Mouse (Mus musculus) stomach, embryonic 14.5 days (tissue): ENCODE measurements around the gene Iqsec1. TPM values are rescaled to one million over a fixed set of nuclear protein-coding genes. Genes with fewer than 3 reads are reported as not detected.

Experiments
- ATAC-seq: fragments of 200-750 bp; cut with Nextera tagmentation; 2 replicates; pipeline ENCODE4 v1.8.0; 2017; ENCODE audit warnings: low read depth, moderate TSS enrichment; ENCODE audit not compliant: insufficient number of reproducible peaks, insufficient read depth, low FRiP score
- H3K27ac ChIP-seq: fragments of 300-500 bp; sonication (generic); 2 replicates; pipeline ENCODE4 v1.5.1; 2014; ENCODE audit warnings: mild to moderate bottlenecking, low read length, moderate library complexity, mixed read lengths
- H3K27me3 ChIP-seq: fragments of 300-500 bp; sonication (generic); 2 replicates; pipeline ENCODE4 v1.6.1; 2014; ENCODE audit warnings: low read length, control low read depth, mixed read lengths; ENCODE audit not compliant: control insufficient read depth, insufficient read depth
- H3K36me3 ChIP-seq: fragments of 300-500 bp; sonication (generic); 2 replicates; pipeline ENCODE4 v1.6.1; 2014; ENCODE audit warnings: mild to moderate bottlenecking, control low read depth, low read length, moderate library complexity, mixed read lengths; ENCODE audit not compliant: control insufficient read depth, insufficient read depth
- H3K4me1 ChIP-seq: fragments of 300-500 bp; sonication (generic); 2 replicates; pipeline ENCODE4 v1.6.1; 2014; ENCODE audit warnings: low read length, control low read depth, mixed read lengths; ENCODE audit not compliant: control insufficient read depth, insufficient read depth
- H3K4me2 ChIP-seq: fragments of 300-500 bp; sonication (generic); replicated peaks from 2 replicates; pipeline ENCODE4 v1.6.1; 2014; ENCODE audit warnings: low read depth, low read length, control low read depth
- H3K4me3 ChIP-seq: fragments of 300-500 bp; sonication (generic); 2 replicates; pipeline ENCODE4 v1.5.1; 2014; ENCODE audit warnings: low read depth, low read length, control low read depth
- H3K9ac ChIP-seq: fragments of 300-500 bp; sonication (generic); replicated peaks from 2 replicates; pipeline ENCODE4 v1.6.1; 2014; ENCODE audit warnings: low read depth, mild to moderate bottlenecking, control low read depth, low read length, moderate library complexity, mixed read lengths
- H3K9me3 ChIP-seq: fragments of 300-500 bp; sonication (generic); 2 replicates; pipeline ENCODE4 v1.6.1; 2016; ENCODE audit warnings: low read depth, low read length, control low read depth; ENCODE audit not compliant: control insufficient read depth
- WGBS: fragments of 180-500 bp; shearing (Covaris S2); extraction: QIAGEN DNeasy Blood & Tissue Kit; methylation state at CpG from one replicate; pipeline ENCODE4 v1.1.7; 2014; 5-methylcytosine and 5-hydroxymethylcytosine counted together
- polyA plus RNA-seq: library from polyadenylated mRNA; unstranded; fragments of >200 nt; fragmentation: Nextera tagmentation; extraction: Ambion mirVana; gene quantifications from 2 replicates; pipeline ENCODE4 v1.2.1, GENCODE M21; 2014

Gene Iqsec1
- polyA plus RNA-seq, 1 experiment from 2014 or later, result 16.0 TPM

DNA sequence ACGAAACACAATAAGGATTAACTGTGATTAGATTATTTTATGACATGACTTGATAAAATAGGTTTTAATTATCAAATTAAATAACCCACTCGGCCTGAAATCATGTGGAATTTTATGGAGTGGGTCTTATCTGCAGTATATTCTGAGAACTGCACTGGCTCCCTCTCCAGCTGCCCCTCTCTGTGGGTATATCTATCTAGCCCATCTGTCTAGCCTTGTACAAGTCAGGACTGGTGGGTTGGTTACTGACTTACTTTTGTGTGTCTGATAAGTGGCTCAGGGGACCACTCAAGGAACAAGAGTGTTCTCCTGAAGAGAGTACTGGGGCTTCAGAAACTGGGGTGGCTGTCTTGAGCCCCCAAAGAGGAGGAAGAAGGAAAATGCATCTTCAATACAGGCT, 18.7 kb upstream of the Iqsec1 start:
- H3K27ac ChIP-seq, result no peak overlapping the region
- no peak for ATAC-seq
- no peak overlapping the region for H3K4me3 ChIP-seq
- H3K9ac ChIP-seq, result no peak overlapping the region
- no peak overlapping the region for H3K4me2 ChIP-seq
- H3K9me3 ChIP-seq, result no peaks in the 10 kb centered on the region
- H3K36me3 ChIP-seq, result no peaks in the 10 kb centered on the region
- no peaks in the 10 kb centered on the region for H3K27me3 ChIP-seq
- no peaks in the 10 kb centered on the region for H3K4me1 ChIP-seq
- 68% methylated on average over 2 of the region's 2 CpGs for WGBS

GRCm38 (mm10) chr6:91004157-91004556, 15.7 kb upstream of the Iqsec1 start:
- no peaks in the 10 kb centered on the region for H3K36me3 ChIP-seq
- no peaks in the 10 kb centered on the region for H3K27me3 ChIP-seq
- H3K4me2 ChIP-seq, result no peak overlapping the region
- no peak overlapping the region for H3K4me3 ChIP-seq
- ATAC-seq, result no peak
- H3K4me1 ChIP-seq, result peaks cover 4% of the 10 kb centered on the region; the same call in 1 of the 2 replicates
- 91% methylated on average over 2 of the region's 2 CpGs for WGBS
- no peaks in the 10 kb centered on the region for H3K9me3 ChIP-seq
- no peak overlapping the region for H3K27ac ChIP-seq
- H3K9ac ChIP-seq, result no peak overlapping the region

GRCm38 (mm10) chr6:91003310-91003995, 15.0 kb upstream of the Iqsec1 start:
- H3K4me2 ChIP-seq, result no peak overlapping the region
- H3K9me3 ChIP-seq, result no peaks in the 10 kb centered on the region
- H3K4me3 ChIP-seq, result no peak overlapping the region
- H3K9ac ChIP-seq, result no peak overlapping the region
- H3K27me3 ChIP-seq, result no peaks in the 10 kb centered on the region
- 19% methylated on average over 3 of the region's 3 CpGs for WGBS
- ATAC-seq, result peak; percentile 15; the same call in 1 of the 2 replicates
- no peaks in the 10 kb centered on the region for H3K36me3 ChIP-seq
- H3K4me1 ChIP-seq, result peaks cover 4% of the 10 kb centered on the region; the same call in 1 of the 2 replicates
- no peak overlapping the region for H3K27ac ChIP-seq

- Histone ChIP-seq H3K4me2 (no peak overlapping the region), H3K36me3 (no peaks in the 10 kb centered on the region), H3K27me3 (no peaks in the 10 kb centered on the region), H3K27ac (no peak overlapping the region), H3K4me1 (peaks cover 4% of the 10 kb centered on the region; the same call in 1 of the 2 replicates), H3K9ac (no peak overlapping the region), H3K4me3 (no peak overlapping the region), H3K9me3 (no peaks in the 10 kb centered on the region)
- ATAC-seq, result no peak
- WGBS, result 42% methylated on average over 7 of the region's 7 CpGs
Measured at GRCm38 (mm10) chr6:91001566-91001965, 13.1 kb upstream of the Iqsec1 start.

- Histone ChIP-seq H3K27ac (no peak overlapping the region), H3K9me3 (no peaks in the 10 kb centered on the region), H3K36me3 (no peaks in the 10 kb centered on the region), H3K9ac (no peak overlapping the region), H3K4me1 (peaks cover 4% of the 10 kb centered on the region; the same call in 1 of the 2 replicates), H3K4me3 (no peak overlapping the region), H3K27me3 (no peaks in the 10 kb centered on the region), H3K4me2 (0 out of 2 replicates have a peak overlapping the region, but pooled peaks have one; percentile 3)
- ATAC-seq, result 0 out of 2 replicates have a peak, but pooled peaks have one; percentile 39
- 18% methylated on average over 15 of the region's 15 CpGs for WGBS
Measured at GRCm38 (mm10) chr6:91000819-91001525, 12.5 kb upstream of the Iqsec1 start.

DNA sequence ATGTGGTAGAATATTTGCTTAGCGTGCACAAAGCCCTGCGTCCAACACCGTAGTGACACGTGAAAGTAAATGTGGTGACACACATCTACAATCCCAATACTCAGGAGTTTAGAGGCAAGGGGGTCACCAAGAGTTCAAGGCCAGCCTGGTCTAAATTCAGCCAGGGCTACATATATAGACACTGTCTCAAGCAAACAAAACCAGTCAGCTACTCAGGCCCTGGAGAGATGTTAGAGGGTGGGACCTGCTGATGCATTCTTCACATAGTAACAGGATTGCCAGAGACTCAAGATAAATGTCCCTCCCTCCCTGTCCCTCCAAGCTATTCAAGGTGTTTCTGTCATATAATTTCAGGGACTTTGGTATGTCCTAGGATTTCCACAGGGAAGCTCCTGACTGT, 10.7 kb upstream of the Iqsec1 start:
- no peak overlapping the region for H3K27ac ChIP-seq
- no peak for ATAC-seq
- WGBS, result 73% methylated on average over 4 of the region's 4 CpGs
- no peaks in the 10 kb centered on the region for H3K36me3 ChIP-seq
- H3K4me1 ChIP-seq, result peaks cover 4% of the 10 kb centered on the region; the same call in 1 of the 2 replicates
- no peaks in the 10 kb centered on the region for H3K27me3 ChIP-seq
- no peak overlapping the region for H3K9ac ChIP-seq
- H3K4me2 ChIP-seq, result no peak overlapping the region
- no peaks in the 10 kb centered on the region for H3K9me3 ChIP-seq
- no peak overlapping the region for H3K4me3 ChIP-seq

GRCm38 (mm10) chr6:90997025-90997424, 8.5 kb upstream of the Iqsec1 start:
- H3K27me3 ChIP-seq, result no peaks in the 10 kb centered on the region
- ATAC-seq, result no peak
- WGBS, result 93% methylated on average over 3 of the region's 3 CpGs
- no peak overlapping the region for H3K4me3 ChIP-seq
- H3K9me3 ChIP-seq, result no peaks in the 10 kb centered on the region
- H3K9ac ChIP-seq, result no peak overlapping the region
- H3K4me2 ChIP-seq, result no peak overlapping the region
- H3K27ac ChIP-seq, result no peak overlapping the region
- peaks cover 4% of the 10 kb centered on the region; the same call in 1 of the 2 replicates for H3K4me1 ChIP-seq
- no peaks in the 10 kb centered on the region for H3K36me3 ChIP-seq

- H3K9me3 ChIP-seq, result no peaks in the 10 kb centered on the region
- H3K27ac ChIP-seq, result no peak overlapping the region
- 85% methylated on average over 2 of the region's 2 CpGs for WGBS
- peaks cover 2% of the 10 kb centered on the region; the same call in 1 of the 2 replicates for H3K4me1 ChIP-seq
- no peak overlapping the region for H3K9ac ChIP-seq
- no peaks in the 10 kb centered on the region for H3K27me3 ChIP-seq
- no peak overlapping the region for H3K4me3 ChIP-seq
- no peak for ATAC-seq
- no peaks in the 10 kb centered on the region for H3K36me3 ChIP-seq
- no peak overlapping the region for H3K4me2 ChIP-seq
Measured at GRCm38 (mm10) chr6:90996181-90996580, 7.7 kb upstream of the Iqsec1 start.
